Mouse (Mus musculus): ENCODE measurements at regions not wholly inside any gene's neighbourhood (a gene's known extent, or its start where the extent isn't known, plus 50 kb on each side); places are given as distances from the start of the nearest gene placed in this dataset.

DNA sequence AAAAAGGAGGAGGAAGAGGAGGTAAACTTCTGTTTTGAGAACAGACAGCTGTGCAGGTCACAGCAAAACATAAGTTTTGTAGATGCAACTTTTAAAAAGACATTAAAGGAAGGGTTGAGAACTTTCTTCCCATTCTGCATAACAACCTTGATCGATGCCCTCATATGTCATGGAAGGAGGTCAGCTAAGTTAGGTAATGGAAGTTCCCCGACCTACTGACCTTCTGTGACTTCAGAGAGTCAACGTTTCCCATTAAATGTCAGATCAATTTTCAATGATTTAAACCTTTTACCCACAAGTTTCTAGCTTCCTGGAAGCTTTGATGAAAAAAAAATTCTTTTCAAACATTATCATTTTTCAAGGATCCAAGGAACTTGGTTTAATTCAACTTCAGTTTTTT, 153.2 kb downstream of the Nrip1 start:
- TF ChIP-seq ETS1 (conservative IDR thresholded peaks at IDR 0.05; ENCODE audit: low read depth, low read length) (no peak), NRF1 (IDR thresholded peaks at IDR 0.05; ENCODE audit: low read depth, low read length) (no peak), CTCF (conservative IDR thresholded peaks at IDR 0.05 in 1 of 2, IDR thresholded peaks at IDR 0.05 in 1 of 2; ENCODE audit: low read depth in 2 of 2, low read length in 2 of 2) (no peak), POLR2A (IDR thresholded peaks at IDR 0.05; ENCODE audit: low read depth, low read length) (no peak), POLR2AphosphoS2 (IDR thresholded peaks at IDR 0.05; ENCODE audit: low read depth, low read length) (no peak)
